Mouse (Mus musculus) CH12F3 (cell line): ENCODE measurements around the gene Pgrmc2.

ENCODE experiments used
- in situ Hi-C: fragments of 300-500 bp; cut with MboI; formaldehyde crosslinking; loops from 2 replicates; pipeline ENCODE4 v1.14.3; 2020; ENCODE audit warnings: low sequenced_read_pairs

Pgrmc2 gene

GRCm38 (mm10) chr3:41075376-41075775 is 7.5 kb downstream of the Pgrmc2 start:
- in situ Hi-C loops: no loop called here

DNA sequence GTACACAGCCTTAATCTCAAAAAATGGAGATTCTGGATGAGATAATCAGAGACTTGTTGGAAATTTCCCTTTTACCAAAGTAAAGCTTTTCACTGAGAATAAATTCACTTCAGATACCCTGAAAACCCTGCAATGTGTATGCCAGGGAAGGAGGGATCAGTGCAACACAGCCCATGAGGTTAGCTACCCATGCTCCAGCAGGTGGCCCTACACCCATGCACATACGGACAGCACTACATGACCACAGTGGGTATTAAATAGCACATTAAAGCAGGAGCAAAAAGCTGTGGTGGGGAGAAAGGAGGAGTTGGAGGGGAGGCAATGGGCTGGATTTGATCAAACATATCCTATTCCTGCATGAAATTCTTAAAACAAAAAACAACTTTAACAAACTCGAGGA is 12.3 kb downstream of the Pgrmc2 start:
- in situ Hi-C loops: no loop called here

- in situ Hi-C loops: no loop called here
Observed at GRCm38 (mm10) chr3:41065320-41065719, 17.5 kb downstream of the Pgrmc2 start.

DNA sequence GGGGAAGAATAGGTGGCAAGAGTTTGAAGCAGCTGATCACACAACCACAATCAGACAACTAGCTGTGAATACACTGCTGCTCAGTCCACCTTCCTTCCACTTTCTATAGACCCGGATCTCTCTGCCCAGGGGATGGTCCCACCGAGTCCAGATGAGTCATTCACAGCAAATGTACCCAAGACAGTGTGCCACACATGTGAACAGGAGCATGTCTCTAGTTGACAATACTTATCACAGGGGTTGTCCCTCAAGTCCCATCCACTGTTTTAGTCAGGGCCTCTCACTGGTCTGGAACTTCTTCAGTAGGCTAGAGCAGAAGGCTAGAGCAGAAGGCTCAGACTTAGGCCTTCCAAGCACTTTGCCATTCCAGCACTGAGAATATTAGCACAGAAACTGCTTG is 20.1 kb downstream of the Pgrmc2 start:
- in situ Hi-C loops: no loop called here

- in situ Hi-C loops: no loop called here
Observed at GRCm38 (mm10) chr3:41061831-41062565, 20.8 kb downstream of the Pgrmc2 start.

GRCm38 (mm10) chr3:41059249-41059648 is 23.6 kb downstream of the Pgrmc2 start:
- in situ Hi-C loops: no loop called here

DNA sequence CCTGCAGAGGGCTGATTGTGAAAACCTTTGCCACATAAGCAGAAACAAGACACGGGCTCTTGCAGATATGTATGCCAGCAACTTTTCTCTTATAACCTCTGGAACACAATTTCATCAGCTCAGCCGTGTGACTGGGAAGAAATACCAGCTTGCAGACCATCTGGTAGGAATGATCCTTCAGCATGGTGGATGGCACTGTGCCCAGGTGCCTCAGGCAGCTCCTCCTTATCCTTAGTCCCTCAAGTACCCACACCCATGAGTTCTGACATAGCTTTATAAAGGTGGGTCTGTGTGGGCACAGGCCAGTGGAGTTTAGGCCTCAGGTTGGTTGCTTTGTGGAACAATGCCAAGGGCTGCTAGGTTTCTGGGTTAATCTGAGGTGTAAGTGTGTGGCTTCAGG is 24.5 kb downstream of the Pgrmc2 start:
- in situ Hi-C loops: no loop called here

GRCm38 (mm10) chr3:41053334-41053733 is 29.5 kb downstream of the Pgrmc2 start:
- in situ Hi-C loops: no loop called here

- in situ Hi-C loops: no loop called here
Observed at GRCm38 (mm10) chr3:41047838-41048237, 35.0 kb downstream of the Pgrmc2 start.

GRCm38 (mm10) chr3:41043756-41044354 is 39.0 kb downstream of the Pgrmc2 start:
- in situ Hi-C loops: no loop called here

DNA sequence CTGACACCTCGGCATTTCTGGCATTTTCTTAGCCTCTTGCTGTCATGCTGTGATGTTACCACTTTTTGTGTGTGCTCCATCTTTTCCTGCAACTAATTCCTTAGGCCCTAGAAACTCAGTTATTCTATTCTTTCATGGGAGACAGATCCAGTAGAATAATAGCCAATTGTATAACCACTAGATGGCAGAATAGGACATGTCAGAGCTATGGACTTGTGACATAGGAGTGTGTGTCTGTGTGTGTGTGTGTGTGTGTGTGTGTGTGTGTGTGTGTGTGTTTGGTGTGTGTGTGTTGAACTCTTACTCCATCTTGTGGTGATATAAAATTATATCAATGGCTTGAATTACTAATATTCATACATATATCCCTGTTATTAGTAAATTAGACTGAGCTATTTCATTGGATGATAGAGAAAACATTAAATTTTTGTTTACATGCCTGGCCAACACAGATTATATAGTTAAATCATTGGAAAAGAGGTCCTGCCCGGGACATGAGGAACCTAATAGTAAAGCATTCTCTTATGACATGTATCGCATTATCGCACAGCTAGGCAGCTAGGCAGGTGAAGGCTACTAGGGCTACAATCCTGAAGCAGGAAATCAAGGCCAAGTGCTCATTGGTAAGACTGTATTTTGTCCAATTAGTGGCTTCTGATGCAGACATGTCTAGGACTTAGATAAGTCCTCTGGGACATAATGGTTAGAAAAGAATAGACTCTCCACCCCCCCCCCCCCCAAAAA is 40.5 kb downstream of the Pgrmc2 start:
- in situ Hi-C loops: no loop called here

GRCm38 (mm10) chr3:41041241-41041640 is 41.6 kb downstream of the Pgrmc2 start:
- in situ Hi-C loops: no loop called here

DNA sequence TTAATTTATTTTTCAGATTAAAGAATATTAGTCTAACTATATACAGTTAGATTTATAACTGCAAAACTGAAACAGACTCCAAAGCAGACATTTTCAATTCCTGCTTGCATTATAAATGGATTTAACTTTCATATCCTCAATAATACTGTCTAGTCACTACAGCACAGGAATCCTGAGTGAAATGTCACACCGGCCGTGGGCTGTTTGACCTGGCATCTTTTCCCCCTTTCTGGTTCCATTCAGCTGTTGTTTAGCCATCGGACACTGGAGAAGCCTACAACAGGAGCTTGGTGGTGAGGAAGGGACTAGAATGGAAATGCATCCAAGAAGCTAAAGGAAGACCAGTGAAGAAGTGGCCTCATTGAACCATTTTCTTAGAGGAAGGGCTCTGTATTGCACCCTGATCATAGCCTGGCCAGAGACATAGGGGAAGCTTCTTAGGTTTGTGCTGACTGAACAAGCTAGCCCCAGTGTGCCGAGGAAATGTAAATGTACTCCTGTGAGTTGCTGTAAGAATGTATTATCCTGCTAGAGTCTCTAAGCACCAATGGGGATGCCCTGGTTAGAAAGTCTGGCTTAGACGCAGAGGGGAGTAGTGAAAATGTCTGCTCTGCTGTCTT is 44.4 kb downstream of the Pgrmc2 start:
- in situ Hi-C loops: no loop called here

GRCm38 (mm10) chr3:41031286-41032210 is 51.3 kb downstream of the Pgrmc2 start:
- in situ Hi-C loops: no loop called here

- in situ Hi-C loops: no loop called here
Observed at GRCm38 (mm10) chr3:41030705-41031104, 52.1 kb downstream of the Pgrmc2 start.

DNA sequence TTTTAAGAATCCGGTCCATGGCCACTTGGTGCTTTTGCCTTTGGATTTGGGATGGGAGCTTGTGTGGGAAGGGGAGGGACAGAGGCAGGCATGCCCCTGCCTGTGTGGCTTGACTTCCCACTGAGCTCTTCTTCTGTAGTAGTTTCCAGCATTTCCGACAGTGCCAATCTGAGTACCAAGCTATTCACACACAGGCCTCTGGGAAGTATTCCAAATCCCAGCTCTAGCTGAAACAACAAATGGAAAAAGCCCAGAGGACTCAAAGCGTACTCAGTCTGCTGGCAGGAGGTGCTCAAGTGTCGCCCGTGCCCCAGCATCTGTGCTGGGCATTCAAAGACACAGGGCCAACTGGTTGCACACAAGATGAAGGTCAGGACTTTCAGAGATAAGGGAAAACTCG is 60.9 kb downstream of the Pgrmc2 start:
- in situ Hi-C loops: no loop called here

DNA sequence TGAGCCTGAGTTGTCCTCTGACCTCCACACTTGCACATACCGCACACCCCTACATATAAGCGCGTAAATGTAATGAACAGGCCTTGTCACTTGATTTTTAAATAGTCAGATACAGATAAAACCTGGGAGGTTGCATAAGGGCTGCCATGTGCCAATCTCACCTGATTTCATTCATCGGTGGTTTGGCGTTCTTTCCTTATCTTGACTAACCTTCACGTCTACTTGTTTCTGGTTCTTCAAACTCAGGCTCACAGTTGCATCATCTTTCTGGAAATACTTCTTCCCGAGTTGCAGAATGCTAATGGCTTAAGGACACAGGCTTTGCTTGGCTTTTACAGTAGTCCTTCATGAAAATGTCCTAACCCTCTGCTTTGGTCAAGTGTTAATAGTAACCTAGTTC is 62.2 kb downstream of the Pgrmc2 start:
- in situ Hi-C loops: no loop called here

GRCm38 (mm10) chr3:41018022-41018608 is 64.7 kb downstream of the Pgrmc2 start:
- in situ Hi-C loops: no loop called here
